In genomic region chr1:153510330-153511009, GRCm38 (mm10) we compare ENCODE assay signal across 13 mouse cellular contexts. TPM values are rescaled to one million over a fixed set of nuclear protein-coding genes. Genes with fewer than 3 reads are reported as not detected.
DNase-seq lines count a peak whose midpoint lies in the region; ATAC-seq and TF ChIP-seq lines count a peak whose summit lies in the region.
"Had no signal": no experiment of that assay in that cellular context is flagged by ENCODE, and none has a peak within 500 bp of the region (broad histone marks: within the 10 kb centered on the region; RNA-seq: fewer than 3 reads in every experiment).

No protein-coding gene starts in this region.

- DNase-seq in thymus, postnatal 0 days (ENCODE audit: low spot score): peak; percentile 33
- DNase-seq in thymus, postnatal 25 days: no peak
- peak; percentile 62 for DNase-seq in R1 (ENCODE audit: low read depth, low spot score)
- DNase-seq in spleen, postnatal 14 days (ENCODE audit: low spot score in 2 of 2): no peak
- no peak for DNase-seq in adrenal gland, adult 18-20 months (ENCODE audit: low spot score in 2 of 2)
- DNase-seq: adrenal gland, postnatal 14 days; kidney, adult 9 months; lung, postnatal 14 days; spleen, adult 18-20 months had no signal

- H3K9ac ChIP-seq in intestine, postnatal 0 days (ENCODE audit: low read depth, low read length): no peak overlapping the region
- H3K9ac ChIP-seq in intestine, embryonic 15.5 days: no peak overlapping the region
- H3K9ac ChIP-seq: limb, embryonic 12.5 days had no signal

- H3K36me3 ChIP-seq in intestine, postnatal 0 days (ENCODE audit: control insufficient read depth, insufficient read depth): peaks cover 12% of the 10 kb centered on the region; the same call in 1 of the 2 replicates
- H3K36me3 ChIP-seq in intestine, embryonic 15.5 days: no peaks in the 10 kb centered on the region
- H3K36me3 ChIP-seq: limb, embryonic 12.5 days had no signal

- H3K4me2 ChIP-seq in intestine, postnatal 0 days (replicated peaks; ENCODE audit: low read depth): no peak overlapping the region
- no peak overlapping the region for H3K4me2 ChIP-seq in intestine, embryonic 15.5 days (replicated peaks)
- H3K4me2 ChIP-seq: heart, embryonic 11.5 days; limb, embryonic 12.5 days had no signal

- no peak for ATAC-seq in intestine, postnatal 0 days
- no peak for ATAC-seq in intestine, embryonic 15.5 days

- no peaks in the 10 kb centered on the region for H3K4me1 ChIP-seq in intestine, postnatal 0 days (replicated peaks; ENCODE audit: control insufficient read depth, insufficient read depth, low read length)
- no peaks in the 10 kb centered on the region for H3K4me1 ChIP-seq in intestine, embryonic 15.5 days (replicated peaks)
- H3K4me1 ChIP-seq: limb, embryonic 12.5 days had no signal

- 49% methylated on average over 2 of the region's 2 CpGs for WGBS in intestine, postnatal 0 days
- WGBS in intestine, embryonic 15.5 days: 49% methylated on average over 2 of the region's 2 CpGs

- no peaks in the 10 kb centered on the region for H3K27me3 ChIP-seq in intestine, postnatal 0 days (replicated peaks; ENCODE audit: control insufficient read depth, insufficient read depth, low read length)
- no peaks in the 10 kb centered on the region for H3K27me3 ChIP-seq in intestine, embryonic 15.5 days (replicated peaks)
- H3K27me3 ChIP-seq: limb, embryonic 12.5 days had no signal

- TF ChIP-seq CTCF in intestine, postnatal 0 days (IDR thresholded peaks at IDR 0.05; ENCODE audit: low read depth): peak; percentile 60

- no peak overlapping the region for H3K27ac ChIP-seq in intestine, postnatal 0 days (ENCODE audit: low read depth, low read length)
- no peak overlapping the region for H3K27ac ChIP-seq in intestine, embryonic 15.5 days
- H3K27ac ChIP-seq: limb, embryonic 12.5 days had no signal

- no peak overlapping the region for H3K4me3 ChIP-seq in intestine, postnatal 0 days (ENCODE audit: low read depth, low read length)
- H3K4me3 ChIP-seq in intestine, embryonic 15.5 days (replicated peaks): no peak overlapping the region
- H3K4me3 ChIP-seq: limb, embryonic 12.5 days had no signal

- no peaks in the 10 kb centered on the region for H3K9me3 ChIP-seq in intestine, postnatal 0 days (ENCODE audit: control insufficient read depth)
- H3K9me3 ChIP-seq in intestine, embryonic 15.5 days: no peaks in the 10 kb centered on the region
- H3K9me3 ChIP-seq: limb, embryonic 12.5 days had no signal

RNA-seq across cellular contexts. Expression of gene Dhx9, which starts 23.0 kb away (rescaled TPM):
- polyA plus RNA-seq in intestine, postnatal 0 days (2015; fragmentation: Nextera tagmentation; extraction: Ambion mirVana): 14.1 TPM in 2 replicates
- polyA plus RNA-seq in intestine, embryonic 15.5 days (2015; fragmentation: Nextera tagmentation; extraction: Ambion mirVana): 26.6 and 30.6 TPM in 2 replicates
- polyA plus RNA-seq in thymus, postnatal 0 days (2015; fragmentation: Nextera tagmentation; extraction: Ambion mirVana): 33.4 and 41.3 TPM in 2 replicates
- total RNA-seq in adrenal gland, adult 18-20 months (2021): 100 to 1,000 TPM in 1 of 2 experiments, 10 to 100 TPM in 1; 90.3 to 110 TPM

RNA-seq across cellular contexts. Expression of gene Npl, which starts 39.4 kb away (rescaled TPM):
- polyA plus RNA-seq in intestine, postnatal 0 days (2015; fragmentation: Nextera tagmentation; extraction: Ambion mirVana): 967 and 1,051 TPM in 2 replicates
- polyA plus RNA-seq in intestine, embryonic 15.5 days (2015; fragmentation: Nextera tagmentation; extraction: Ambion mirVana): 78.8 and 84.8 TPM in 2 replicates
- 22.0 and 23.9 TPM in 2 replicates for polyA plus RNA-seq in thymus, postnatal 0 days (2015; fragmentation: Nextera tagmentation; extraction: Ambion mirVana)
- total RNA-seq in adrenal gland, adult 18-20 months (2021): 1 to 10 TPM; 4.2 to 5.0 TPM

Comparison
In these comparisons a context has a peak if more than half of its experiments do, and no peak if none do; other contexts are left out.
1. DNase-seq: peak in thymus, postnatal 0 days (single experiment) and R1 (single experiment); none in thymus, postnatal 25 days (single experiment), spleen, postnatal 14 days (0 of 2) and adrenal gland, adult 18-20 months (0 of 2).
2. RNA of gene Npl, which starts 39.4 kb away (polyA plus RNA-seq): 967 to 1,051 TPM in intestine, postnatal 0 days; 78.8 to 84.8 TPM in intestine, embryonic 15.5 days and 22.0 to 23.9 TPM in thymus, postnatal 0 days; every median in the first group is over 10 times any median in the second.